Mouse (Mus musculus) lung, adult 2 months (tissue): Measurements from ENCODE around the gene Cyp2d10.

ENCODE experiments used
- CTCF ChIP-seq: fragments of 200-500 bp; IDR thresholded peaks from 2 replicates; pipeline ENCODE4 v1.5.1; 2011; ENCODE audit warnings: mild to moderate bottlenecking, low read length, control low read depth; ENCODE audit not compliant: insufficient read depth
- POLR2A ChIP-seq: fragments of 200-500 bp; IDR thresholded peaks from 2 replicates; pipeline ENCODE4 v1.6.1; 2011; ENCODE audit warnings: low read depth, mild to moderate bottlenecking, control low read depth, low read length, borderline replicate concordance; ENCODE audit errors: extremely low read depth

GRCm38 (mm10) chr15:82402106-82402505 lies 4.9 kb downstream of the Cyp2d10 start:
- TF ChIP-seq CTCF: no peak
- TF ChIP-seq POLR2A: no peak
